Mouse (Mus musculus) intestine, postnatal 0 days (tissue): ENCODE data around the gene Med11. TPM values are rescaled to one million over a fixed set of nuclear protein-coding genes. Genes with fewer than 3 reads are reported as not detected.

Source experiments
- ATAC-seq: fragments of 200-750 bp; cut with Nextera tagmentation; 2 replicates; pipeline ENCODE4 v1.8.0; 2017; ENCODE audit warnings: mild to moderate bottlenecking, moderate TSS enrichment, moderate library complexity
- H3K27ac ChIP-seq: fragments of 300-500 bp; sonication (generic); 2 replicates; pipeline ENCODE4 v1.5.1; 2014; ENCODE audit warnings: mild to moderate bottlenecking, low read depth, low read length, moderate library complexity
- H3K27me3 ChIP-seq: fragments of 300-500 bp; sonication (generic); replicated peaks from 2 replicates; pipeline ENCODE4 v1.6.1; 2014; ENCODE audit warnings: low read length, mixed read lengths; ENCODE audit not compliant: control insufficient read depth, insufficient read depth
- H3K36me3 ChIP-seq: fragments of 300-500 bp; sonication (generic); 2 replicates; pipeline ENCODE4 v1.6.1; 2014; ENCODE audit warnings: mild to moderate bottlenecking, moderate library complexity; ENCODE audit not compliant: control insufficient read depth, insufficient read depth
- H3K4me1 ChIP-seq: fragments of 300-500 bp; sonication (generic); replicated peaks from 2 replicates; pipeline ENCODE4 v1.6.1; 2014; ENCODE audit warnings: antibody characterized with exemption, low read length, mixed read lengths; ENCODE audit not compliant: control insufficient read depth, insufficient read depth
- H3K4me2 ChIP-seq: fragments of 300-500 bp; sonication (generic); replicated peaks from 2 replicates; pipeline ENCODE4 v1.6.1; 2014; ENCODE audit warnings: low read depth, mild to moderate bottlenecking, moderate library complexity
- H3K4me3 ChIP-seq: fragments of 300-500 bp; sonication (generic); 2 replicates; pipeline ENCODE4 v1.5.1; 2014; ENCODE audit warnings: low read depth, low read length
- H3K9ac ChIP-seq: fragments of 300-500 bp; sonication (generic); 2 replicates; pipeline ENCODE4 v1.6.1; 2014; ENCODE audit warnings: mild to moderate bottlenecking, low read depth, low read length
- H3K9me3 ChIP-seq: fragments of 300-500 bp; sonication (generic); 2 replicates; pipeline ENCODE4 v1.6.1; 2016; ENCODE audit warnings: mixed run types; ENCODE audit not compliant: control insufficient read depth
- CTCF ChIP-seq: sonication (generic); IDR thresholded peaks from 2 replicates; pipeline ENCODE4 v1.5.1; 2016; ENCODE audit warnings: low read depth, mild to moderate bottlenecking, control low read depth, antibody characterized with exemption, moderate library complexity
- WGBS: fragments of 180-500 bp; shearing (Covaris S2); extraction: QIAGEN DNeasy Blood & Tissue Kit; methylation state at CpG from one replicate; pipeline ENCODE4 v1.1.7; 2014; 5-methylcytosine and 5-hydroxymethylcytosine counted together
- microRNA-seq: library from miRNA; unstranded; fragments of <30 nt; microRNA quantifications from one replicate; pipeline ENCODE4, GENCODE M21; 2016
- polyA plus RNA-seq: library from polyadenylated mRNA; unstranded; fragments of >200 nt; fragmentation: Nextera tagmentation; extraction: Ambion mirVana; gene quantifications from 2 replicates; pipeline ENCODE4 v1.2.1, GENCODE M21; 2015

The Med11 gene
- polyA plus RNA-seq, 1 experiment from 2014 or later = 30.7 TPM

GRCm38 (mm10) chr11:70502018-70502417 is 50.3 kb downstream of the Med11 start:
- H3K4me3 ChIP-seq = no peak overlapping the region
- TF ChIP-seq CTCF = no peak
- H3K9me3 ChIP-seq = no peaks in the 10 kb centered on the region
- H3K27me3 ChIP-seq = no peaks in the 10 kb centered on the region
- no peak for ATAC-seq
- H3K4me2 ChIP-seq = no peak overlapping the region
- H3K4me1 ChIP-seq = 0 out of 2 replicates have a peak, but pooled peaks cover 2% of the 10 kb centered on the region
- 28% methylated on average over 3 of the region's 3 CpGs for WGBS
- no peaks in the 10 kb centered on the region for H3K36me3 ChIP-seq
- H3K27ac ChIP-seq = no peak overlapping the region; the same call in 1 of the 2 replicates
- no peak overlapping the region for H3K9ac ChIP-seq

Small RNAs within 50 kb of the gene (microRNA-seq; reads per million reads assigned to microRNA genes)
- not detected for gene Mir7115

Other genes starting within 250 kb of the Med11 start
- 3.6 and 4.5 TPM in 2 replicates for gene Slc16a11, start 239.2 kb upstream of the Med11 start, polyA plus RNA-seq
- 9.9 and 11.4 TPM in 2 replicates for gene Slc16a13, start 230.9 kb upstream of the Med11 start, polyA plus RNA-seq
- gene Bcl6b, start 222.1 kb upstream of the Med11 start, polyA plus RNA-seq = 3.6 and 4.4 TPM in 2 replicates
- 70.3 and 72.7 TPM in 2 replicates for gene 0610010K14Rik, start 214.0 kb upstream of the Med11 start, polyA plus RNA-seq
- 11.2 and 11.3 TPM in 2 replicates for gene Gm21988, start 212.1 kb upstream of the Med11 start, polyA plus RNA-seq
- gene Rnasek, start 212.1 kb upstream of the Med11 start, polyA plus RNA-seq = 628 and 645 TPM in 2 replicates
- gene Alox12, start 196.6 kb upstream of the Med11 start, polyA plus RNA-seq = 0.68 and 0.71 TPM in 2 replicates
- 0.07 TPM in 1 of 2 replicates, not detected in the other for gene Alox12e, start 129.3 kb upstream of the Med11 start, polyA plus RNA-seq
- 0.12 and 0.33 TPM in 2 replicates for gene Alox15, start 99.9 kb upstream of the Med11 start, polyA plus RNA-seq
- 9.5 and 9.9 TPM in 2 replicates for gene Pelp1, start 41.9 kb upstream of the Med11 start, polyA plus RNA-seq
- gene Arrb2, start 19.3 kb upstream of the Med11 start, polyA plus RNA-seq = 7.4 and 7.8 TPM in 2 replicates
- 1.4 and 1.5 TPM in 2 replicates for gene Zmynd15, start 7.5 kb downstream of the Med11 start, polyA plus RNA-seq
- 33.8 and 39.3 TPM in 2 replicates for gene Cxcl16, start 8.1 kb downstream of the Med11 start, polyA plus RNA-seq
- gene Tm4sf5, start 53.3 kb downstream of the Med11 start, polyA plus RNA-seq = 398 and 402 TPM in 2 replicates
- gene Vmo1, start 62.7 kb downstream of the Med11 start, polyA plus RNA-seq = 0.25 and 0.31 TPM in 2 replicates
- 0.30 and 0.82 TPM in 2 replicates for gene Gltpd2, start 67.3 kb downstream of the Med11 start, polyA plus RNA-seq
- 462 and 489 TPM in 2 replicates for gene Psmb6, start 73.4 kb downstream of the Med11 start, polyA plus RNA-seq
- gene Gm40193, start 81.0 kb downstream of the Med11 start, polyA plus RNA-seq = not detected in 2 replicates
- gene Pld2, start 88.1 kb downstream of the Med11 start, polyA plus RNA-seq = 5.9 and 6.3 TPM in 2 replicates
- gene Mink1, start 111.0 kb downstream of the Med11 start, polyA plus RNA-seq = 5.8 and 6.1 TPM in 2 replicates
- not detected in 2 replicates for gene 4930544D05Rik, start 163.9 kb downstream of the Med11 start, polyA plus RNA-seq
- gene Chrne, start 167.3 kb downstream of the Med11 start, polyA plus RNA-seq = 0.12 TPM in 1 of 2 replicates, not detected in the other
- 0.07 and 0.10 TPM in 2 replicates for gene Gp1ba, start 187.2 kb downstream of the Med11 start, polyA plus RNA-seq
- 107 TPM in 2 replicates for gene Rnf167, start 195.3 kb downstream of the Med11 start, polyA plus RNA-seq
- 192 and 210 TPM in 2 replicates for gene Slc25a11, start 195.6 kb downstream of the Med11 start, polyA plus RNA-seq
- gene Pfn1, start 202.7 kb downstream of the Med11 start, polyA plus RNA-seq = 1,830 and 1,961 TPM in 2 replicates
- 4.9 and 5.9 TPM in 2 replicates for gene Eno3, start 205.3 kb downstream of the Med11 start, polyA plus RNA-seq
- 61.3 and 66.2 TPM in 2 replicates for gene Spag7, start 217.5 kb downstream of the Med11 start, polyA plus RNA-seq
- gene Camta2, start 236.2 kb downstream of the Med11 start, polyA plus RNA-seq = 11.7 and 12.3 TPM in 2 replicates
- gene Inca1, start 248.2 kb downstream of the Med11 start, polyA plus RNA-seq = 2.8 and 3.3 TPM in 2 replicates
- gene Kif1c, start 248.6 kb downstream of the Med11 start, polyA plus RNA-seq = 4.4 and 5.4 TPM in 2 replicates